Mouse (Mus musculus): ENCODE results near the gene Gstm3.

Gene Gstm3

GRCm38 (mm10) chr3:107928691-107929090 lies 40.4 kb downstream of the Gstm3 start:
- DNase-seq: no peak

DNA sequence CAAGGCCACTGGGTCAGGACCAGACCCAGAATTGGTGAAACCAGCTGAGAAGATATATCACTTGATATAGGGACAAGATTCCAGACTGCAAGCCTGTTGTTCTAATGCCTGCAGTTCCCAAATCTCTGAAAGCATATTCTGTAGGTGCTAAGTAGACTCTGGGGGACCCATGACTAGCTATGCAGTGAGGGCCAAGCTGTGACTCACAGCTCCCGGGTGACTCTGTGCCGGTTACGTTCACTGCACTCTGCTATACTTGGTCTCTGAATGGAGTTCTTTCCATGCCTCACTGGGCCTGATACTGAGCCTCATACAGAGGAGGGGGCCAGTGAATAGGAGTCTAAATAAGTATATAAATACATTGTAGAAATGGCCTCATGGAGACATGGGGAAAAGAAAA lies 41.2 kb downstream of the Gstm3 start:
- no peak for DNase-seq

DNA sequence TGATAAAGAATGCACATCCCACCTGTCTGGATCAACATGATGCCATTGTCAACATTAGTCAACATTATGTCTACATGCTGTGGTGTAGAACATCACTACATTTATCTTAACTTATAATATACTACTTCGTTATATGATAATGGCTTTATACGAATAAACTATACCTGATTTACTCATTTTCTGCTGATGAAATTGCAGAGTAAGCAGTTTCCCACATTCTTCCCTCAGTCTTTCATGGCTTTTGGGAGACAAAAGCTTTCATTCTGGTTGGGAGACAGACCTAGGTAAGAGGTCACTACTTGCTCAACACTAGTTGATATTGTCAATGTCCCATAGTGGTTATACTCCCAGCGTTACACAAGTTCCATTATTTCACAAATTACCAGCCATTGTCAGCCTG lies 43.7 kb downstream of the Gstm3 start:
- DNase-seq: no peak

DNA sequence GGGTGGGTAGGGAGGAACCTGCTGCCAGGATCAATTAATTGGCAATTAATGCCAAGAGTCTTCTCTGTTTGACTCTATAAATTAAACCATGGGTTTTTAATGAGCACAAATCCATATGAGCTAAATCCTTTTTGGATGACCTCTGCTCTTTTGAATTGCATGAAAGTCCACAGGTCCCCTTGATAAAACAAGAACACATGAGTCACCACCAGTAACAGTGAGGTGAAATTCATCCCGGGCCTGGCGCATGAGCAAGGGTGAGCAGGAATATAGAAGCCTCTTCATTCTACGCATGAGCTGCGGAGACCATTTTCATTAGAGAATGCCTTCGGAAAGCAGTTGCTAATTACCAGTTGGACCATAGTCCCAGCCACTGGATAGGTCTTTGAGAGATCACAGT lies 48.7 kb downstream of the Gstm3 start:
- DNase-seq: no peak

- DNase-seq: peak; percentile 84
Observed at GRCm38 (mm10) chr3:107917783-107918408, 51.2 kb downstream of the Gstm3 start.

DNA sequence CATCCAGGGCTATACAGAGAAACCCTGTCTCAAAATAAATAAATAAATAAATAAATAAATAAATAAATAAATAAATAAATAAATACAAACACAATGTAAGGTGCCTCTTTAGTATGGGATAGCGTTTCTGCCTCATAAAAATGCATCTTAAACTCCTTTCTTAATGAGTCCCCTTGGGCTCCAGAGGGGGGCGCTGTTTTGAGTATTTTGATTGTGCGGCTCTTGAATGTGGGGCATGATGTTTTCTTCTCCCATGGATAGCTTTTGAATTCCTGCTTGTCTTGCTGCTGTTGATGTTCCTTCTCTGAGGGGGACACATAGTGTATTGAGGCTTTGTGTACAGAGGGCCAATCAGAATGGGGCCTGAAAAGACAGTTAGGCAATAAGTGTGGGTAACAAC lies 52.0 kb downstream of the Gstm3 start:
- no peak for DNase-seq

DNA sequence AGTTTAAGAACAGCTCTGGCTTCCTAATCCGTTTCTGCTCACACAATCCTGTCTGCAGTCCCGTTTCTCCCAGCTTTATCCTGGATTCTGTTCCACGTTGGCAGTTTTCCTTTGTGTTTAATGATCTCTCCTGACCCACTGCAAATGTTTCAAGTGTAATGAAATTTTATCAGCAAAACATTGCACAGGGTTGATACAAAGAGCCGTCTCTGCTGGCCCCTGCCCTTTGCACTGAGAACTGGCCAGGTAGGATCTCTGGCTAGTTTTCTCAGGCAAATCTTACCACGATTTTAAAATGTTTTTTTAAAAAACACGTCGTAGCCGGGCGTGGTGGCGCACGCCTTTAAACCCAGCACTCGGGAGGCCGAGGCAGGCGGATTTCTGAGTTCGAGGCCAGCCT lies 52.4 kb downstream of the Gstm3 start:
- DNase-seq: no peak

Data from kidney, adult 9 months (tissue).